Mouse (Mus musculus) CH12.LX (cell line): ENCODE results near the gene BC005624. TPM values are rescaled to one million over a fixed set of nuclear protein-coding genes. Genes with fewer than 3 reads are reported as not detected.

Source experiments
- DNase-seq: peaks from one replicate; pipeline ENCODE4 v3.0.0-alpha.2; 2013; ENCODE audit errors: extremely low read depth
- H3K27ac ChIP-seq: 2 replicates; pipeline ENCODE4 v1.5.1; 2012; ENCODE audit warnings: low read depth, mild to moderate bottlenecking, control low read depth, moderate library complexity; ENCODE audit not compliant: insufficient read depth
- H3K27me3 ChIP-seq: replicated peaks from 2 replicates; pipeline ENCODE3; 2012; ENCODE audit warnings: inconsistent platforms
- H3K36me3 ChIP-seq, 2 experiments: replicated peaks in 1 of 2; 2 replicates each; pipeline versions ENCODE3 to v1.6.1; 2012; ENCODE audit warnings: inconsistent platforms in 1 of 2, low read length in 1 of 2, mild to moderate bottlenecking in 1 of 2, mixed read lengths in 1 of 2, moderate library complexity in 1 of 2; ENCODE audit not compliant: control insufficient read depth in 1 of 2, insufficient read depth in 1 of 2
- H3K4me1 ChIP-seq, 2 experiments: 2 replicates each; pipeline ENCODE4 v1.6.1; 2012; ENCODE audit warnings: inconsistent platforms in 1 of 2, moderate library complexity in 1 of 2; ENCODE audit not compliant: insufficient read depth in 2 of 2, control insufficient read depth in 1 of 2
- H3K4me2 ChIP-seq: 2 replicates; pipeline ENCODE4 v1.6.1; 2012; ENCODE audit warnings: low read depth, mild to moderate bottlenecking, control low read depth; ENCODE audit not compliant: poor library complexity, insufficient read depth, severe bottlenecking
- H3K4me3 ChIP-seq, 3 experiments: fragments of 150-350 bp in 1 of 3; sonication (generic) in 1 of 3; replicated peaks in 1 of 3; 2 replicates each; pipeline versions ENCODE3 to v1.5.1; 2011 to 2012; ENCODE audit warnings: low read depth in 2 of 3, low read length in 2 of 3, mild to moderate bottlenecking in 2 of 3, moderate library complexity in 2 of 3, control low read depth in 1 of 3, improper control_type of control experiment in 1 of 3, inconsistent platforms in 1 of 3, mixed read lengths in 1 of 3; ENCODE audit not compliant: poor library complexity in 1 of 3
- H3K79me2 ChIP-seq: replicated peaks from 2 replicates; pipeline ENCODE4 v1.6.1; 2012; ENCODE audit warnings: mild to moderate bottlenecking, moderate library complexity; ENCODE audit not compliant: control insufficient read depth, poor library complexity, insufficient read depth, severe bottlenecking; ENCODE audit errors: extremely low read depth
- H3K9ac ChIP-seq: 2 replicates; pipeline ENCODE4 v1.6.1; 2012; ENCODE audit warnings: low read depth, mild to moderate bottlenecking, control low read depth, moderate library complexity; ENCODE audit not compliant: insufficient read depth
- H3K9me3 ChIP-seq: replicated peaks from 2 replicates; pipeline ENCODE3; 2012; ENCODE audit warnings: low read length, inconsistent platforms, mixed read lengths
- BHLHE40 ChIP-seq: IDR thresholded peaks from 2 replicates; pipeline ENCODE4 v1.6.1; 2011; ENCODE audit warnings: mild to moderate bottlenecking, low read depth, low read length, improper control_type of control experiment
- CHD1 ChIP-seq: IDR thresholded peaks from 2 replicates; pipeline ENCODE4 v1.6.1; 2012; ENCODE audit warnings: low read depth, low read length, improper control_type of control experiment, inconsistent platforms
- CHD2 ChIP-seq: IDR thresholded peaks from 2 replicates; pipeline ENCODE4 v1.6.1; 2011; ENCODE audit warnings: low read length, improper control_type of control experiment
- CTCF ChIP-seq, 2 experiments: IDR thresholded peaks in 1 of 2; conservative IDR thresholded peaks in 1 of 2; 2 replicates each; pipeline ENCODE4 v1.5.1; 2011 to 2012; ENCODE audit warnings: low read depth in 2 of 2, low read length in 2 of 2, improper control_type of control experiment in 1 of 2, inconsistent platforms in 1 of 2, mild to moderate bottlenecking in 1 of 2, moderate library complexity in 1 of 2
- E2F4 ChIP-seq: IDR thresholded peaks from 2 replicates; pipeline ENCODE4 v1.6.1; 2011; ENCODE audit warnings: low read depth, low read length, improper control_type of control experiment; ENCODE audit not compliant: insufficient replicate concordance
- ELF1 ChIP-seq: IDR thresholded peaks from 2 replicates; pipeline ENCODE4 v1.6.1; 2014; ENCODE audit warnings: low read depth, mild to moderate bottlenecking, inconsistent platforms, low read length, improper control_type of control experiment
- EP300 ChIP-seq: IDR thresholded peaks from 2 replicates; pipeline ENCODE4 v1.6.1; 2011; ENCODE audit warnings: low read length, improper control_type of control experiment
- ETS1 ChIP-seq: conservative IDR thresholded peaks from 2 replicates; pipeline ENCODE4 v1.6.1; 2012; ENCODE audit warnings: low read depth, mild to moderate bottlenecking, inconsistent platforms, low read length, improper control_type of control experiment, moderate library complexity
- GABPA ChIP-seq: IDR thresholded peaks from 2 replicates; pipeline ENCODE4 v1.6.1; 2012; ENCODE audit warnings: low read depth, low read length, improper control_type of control experiment, inconsistent platforms; ENCODE audit not compliant: insufficient replicate concordance
- HCFC1 ChIP-seq: IDR thresholded peaks from 2 replicates; pipeline ENCODE4 v1.6.1; 2012; ENCODE audit warnings: low read depth, mild to moderate bottlenecking, inconsistent platforms, low read length, improper control_type of control experiment
- IRF4 ChIP-seq: IDR thresholded peaks from 2 replicates; pipeline ENCODE4 v1.6.1; 2014; ENCODE audit warnings: low read depth, mild to moderate bottlenecking, inconsistent platforms, low read length, improper control_type of control experiment
- JUN ChIP-seq: IDR thresholded peaks from 2 replicates; pipeline ENCODE4 v1.6.1; 2011; ENCODE audit warnings: low read depth, mild to moderate bottlenecking, low read length, improper control_type of control experiment, moderate library complexity; ENCODE audit not compliant: insufficient read depth
- JUND ChIP-seq: conservative IDR thresholded peaks from 2 replicates; pipeline ENCODE4 v1.6.1; 2011; ENCODE audit warnings: low read depth, low read length, improper control_type of control experiment
- KAT2A ChIP-seq: IDR thresholded peaks from 2 replicates; pipeline ENCODE4 v1.6.1; 2012; ENCODE audit warnings: low read length, improper control_type of control experiment, inconsistent platforms; ENCODE audit not compliant: insufficient replicate concordance
- MAFK ChIP-seq: IDR thresholded peaks from 2 replicates; pipeline ENCODE4 v1.6.1; 2011; ENCODE audit warnings: low read length, improper control_type of control experiment; ENCODE audit not compliant: insufficient replicate concordance
- MAX ChIP-seq: IDR thresholded peaks from 2 replicates; pipeline ENCODE4 v1.6.1; 2011; ENCODE audit warnings: low read length, improper control_type of control experiment
- MAZ ChIP-seq: IDR thresholded peaks from 2 replicates; pipeline ENCODE4 v1.6.1; 2012; ENCODE audit warnings: low read depth, mild to moderate bottlenecking, inconsistent platforms, low read length, improper control_type of control experiment, moderate library complexity
- MEF2A ChIP-seq: IDR thresholded peaks from 2 replicates; pipeline ENCODE4 v1.6.1; 2014; ENCODE audit warnings: low read depth, mild to moderate bottlenecking, inconsistent platforms, low read length, improper control_type of control experiment, borderline replicate concordance
- MXI1 ChIP-seq: IDR thresholded peaks from 2 replicates; pipeline ENCODE4 v1.6.1; 2011; ENCODE audit warnings: mild to moderate bottlenecking, low read depth, low read length, improper control_type of control experiment
- MYC ChIP-seq: IDR thresholded peaks from 2 replicates; pipeline ENCODE4 v1.6.1; 2011; ENCODE audit warnings: low read depth, mild to moderate bottlenecking, improper control_type of control experiment, low read length
- NELFE ChIP-seq: IDR thresholded peaks from 2 replicates; pipeline ENCODE4 v1.6.1; 2011; ENCODE audit warnings: low read depth, low read length, improper control_type of control experiment
- NRF1 ChIP-seq: IDR thresholded peaks from 2 replicates; pipeline ENCODE4 v1.6.1; 2014; ENCODE audit warnings: low read depth, mild to moderate bottlenecking, inconsistent platforms, low read length, improper control_type of control experiment, moderate library complexity
- PAX5 ChIP-seq: IDR thresholded peaks from 2 replicates; pipeline ENCODE4 v1.6.1; 2012; ENCODE audit warnings: low read length, inconsistent platforms, mixed read lengths
- POLR2A ChIP-seq: IDR thresholded peaks from 2 replicates; pipeline ENCODE4 v1.6.1; 2011; ENCODE audit warnings: low read depth, mild to moderate bottlenecking, improper control_type of control experiment, low read length
- POLR2AphosphoS2 ChIP-seq: IDR thresholded peaks from 2 replicates; pipeline ENCODE4 v1.6.1; 2011; ENCODE audit warnings: low read depth, low read length, improper control_type of control experiment
- RAD21 ChIP-seq: IDR thresholded peaks from 2 replicates; pipeline ENCODE4 v1.6.1; 2011; ENCODE audit warnings: low read depth, mild to moderate bottlenecking, low read length, improper control_type of control experiment, moderate library complexity
- RCOR1 ChIP-seq: conservative IDR thresholded peaks from 2 replicates; pipeline ENCODE4 v1.6.1; 2012; ENCODE audit warnings: low read depth, mild to moderate bottlenecking, inconsistent platforms, low read length, improper control_type of control experiment
- SIN3A ChIP-seq: IDR thresholded peaks from 2 replicates; pipeline ENCODE4 v1.6.1; 2012; ENCODE audit warnings: low read length, improper control_type of control experiment, inconsistent platforms
- SMC3 ChIP-seq: IDR thresholded peaks from 2 replicates; pipeline ENCODE4 v1.6.1; 2011; ENCODE audit warnings: low read depth, low read length, improper control_type of control experiment
- TBP ChIP-seq: conservative IDR thresholded peaks from 2 replicates; pipeline ENCODE4 v1.6.1; 2011; ENCODE audit warnings: low read depth, low read length, improper control_type of control experiment
- TCF12 ChIP-seq: IDR thresholded peaks from 2 replicates; pipeline ENCODE4 v1.6.1; 2014; ENCODE audit warnings: low read depth, mild to moderate bottlenecking, inconsistent platforms, low read length, improper control_type of control experiment
- UBTF ChIP-seq: IDR thresholded peaks from 2 replicates; pipeline ENCODE4 v1.6.1; 2012; ENCODE audit warnings: low read depth, mild to moderate bottlenecking, inconsistent platforms, low read length, improper control_type of control experiment, moderate library complexity
- USF1 ChIP-seq: IDR thresholded peaks from 2 replicates; pipeline ENCODE4 v1.6.1; 2014; ENCODE audit warnings: low read depth, mild to moderate bottlenecking, inconsistent platforms, low read length, improper control_type of control experiment
- USF2 ChIP-seq: conservative IDR thresholded peaks from 2 replicates; pipeline ENCODE4 v1.6.1; 2011; ENCODE audit warnings: low read depth, low read length, improper control_type of control experiment
- ZC3H11A ChIP-seq: IDR thresholded peaks from 2 replicates; pipeline ENCODE4 v1.6.1; 2012; ENCODE audit warnings: low read depth, mild to moderate bottlenecking, inconsistent platforms, low read length, improper control_type of control experiment
- ZKSCAN1 ChIP-seq: IDR thresholded peaks from 2 replicates; pipeline ENCODE4 v1.6.1; 2012; ENCODE audit warnings: low read depth, inconsistent platforms, low read length, improper control_type of control experiment, borderline replicate concordance
- ZMIZ1 ChIP-seq: IDR thresholded peaks from 2 replicates; pipeline ENCODE4 v1.6.1; 2012; ENCODE audit warnings: low read depth, mild to moderate bottlenecking, inconsistent platforms, low read length, improper control_type of control experiment
- ZNF384 ChIP-seq: IDR thresholded peaks from 2 replicates; pipeline ENCODE4 v1.6.1; 2012; ENCODE audit warnings: low read depth, low read length, improper control_type of control experiment, inconsistent platforms
- dilution Hi-C: fragments of 300-500 bp; cut with MboI; formaldehyde crosslinking; loops from 2 replicates; pipeline ENCODE4 v1.14.3; 2020; ENCODE audit warnings: low sequenced_read_pairs; ENCODE audit not compliant: extremely low pct_unique_long_range_greater_than_20kb, extremely low pct_ligation_motif_present
- in situ Hi-C: fragments of 300-500 bp; cut with MboI; formaldehyde crosslinking; loops from 3 replicates; pipeline ENCODE4 v1.14.3; 2019; ENCODE audit warnings: low sequenced_read_pairs, low pct_ligation_motif_present, low pct_unique_long_range_greater_than_20kb, mixed read lengths
- polyA plus RNA-seq: library from polyadenylated mRNA; unstranded; fragments of >175 nt; gene quantifications from 2 replicates; pipeline ENCODE4 v1.2.1, GENCODE M21; 2012; ENCODE audit warnings: low read depth; ENCODE audit not compliant: insufficient read length
- total RNA-seq, 2 experiments: library from RNA; depleted of rRNA; stranded (reverse); fragments of 300-350 nt in 1 of 2; fragments of >200 nt in 1 of 2; gene quantifications; 2 replicates each; pipeline ENCODE4 v1.2.3; 2012 to 2014

BC005624 gene
- total RNA-seq (2012; rRNA removed) (43.2 and 49.0 TPM in 2 replicates), total RNA-seq (2014; rRNA removed) (40.5 and 43.4 TPM in 2 replicates), polyA plus RNA-seq (68.1 and 94.0 TPM in 2 replicates)

GRCm38 (mm10) chr2:30981790-30982513, at the start of gene BC005624, which contains the start of gene Usp20:
BC005624 (minus strand) TSS chr2:30982201.
Usp20 (plus strand) TSS chr2:30982279.
- 0 out of 2 replicates have a peak within 1 kb of the TSS, but pooled peaks have one; percentile 1 for H3K27ac ChIP-seq
- TF ChIP-seq MXI1 (peak; percentile 95), ELF1 (peak; percentile 98), EP300 (no peak; the same call in 1 of the 2 replicates), CTCF (conservative IDR thresholded peaks at IDR 0.05 in 1 of 2, IDR thresholded peaks at IDR 0.05 in 1 of 2; ENCODE audit: low read depth in 2 of 2, low read length in 2 of 2) (peak in 1 of 2 experiments; percentile 15; a peak in 2 of 4 replicates), NRF1 (peak; percentile 57; the same call in 1 of the 2 replicates), MAX (peak; percentile 79), E2F4 (no peak), MAZ (no peak), RCOR1 (no peak), POLR2A (peak; percentile 75), ETS1 (no peak; the same call in 1 of the 2 replicates), TCF12 (peak; percentile 57), TBP (0 out of 2 replicates have a peak, but pooled peaks have one; percentile 19), SIN3A (peak; percentile 100), ZKSCAN1 (no peak), JUND (no peak), RAD21 (no peak), USF1 (peak; percentile 36; the same call in 1 of the 2 replicates), CHD2 (no peak), ZMIZ1 (0 out of 2 replicates have a peak, but pooled peaks have one; percentile 59), KAT2A (peak; percentile 56; the same call in 1 of the 2 replicates), POLR2AphosphoS2 (peak; percentile 67; the same call in 1 of the 2 replicates), CHD1 (no peak), IRF4 (0 out of 2 replicates have a peak, but pooled peaks have one; percentile 27), MAFK (no peak), HCFC1 (peak; percentile 89), USF2 (no peak), GABPA (no peak; the same call in 1 of the 2 replicates), BHLHE40 (peak; percentile 63), ZC3H11A (no peak), JUN (no peak), MYC (peak; percentile 70; the same call in 1 of the 2 replicates), MEF2A (peak; percentile 17; the same call in 1 of the 2 replicates), ZNF384 (no peak), NELFE (peak; percentile 80), SMC3 (no peak), PAX5 (no peak), UBTF (no peak; the same call in 1 of the 2 replicates)
- H3K27me3 ChIP-seq, result no peaks in the 10 kb centered on the region
- H3K4me1 ChIP-seq, result peaks cover 18 to 46% of the 10 kb centered on the region in 2 experiments
- in situ Hi-C loops, result no loop called here
- peak; percentile 100 for DNase-seq
- peak within 1 kb of the TSS; percentile 62 for H3K9ac ChIP-seq
- peaks cover 8% of the 10 kb centered on the region for H3K79me2 ChIP-seq
- H3K4me3 ChIP-seq, result peak within 1 kb of the TSS; percentile 87 to 97 (median 89)
- dilution Hi-C loops, result no loop called here
- peaks cover 24 to 39% of the 10 kb centered on the region in 2 experiments for H3K36me3 ChIP-seq
- no peaks in the 10 kb centered on the region for H3K9me3 ChIP-seq
- peak within 1 kb of the TSS; percentile 85 for H3K4me2 ChIP-seq
